Mouse (Mus musculus): ENCODE data around the gene Myocos.

DNA sequence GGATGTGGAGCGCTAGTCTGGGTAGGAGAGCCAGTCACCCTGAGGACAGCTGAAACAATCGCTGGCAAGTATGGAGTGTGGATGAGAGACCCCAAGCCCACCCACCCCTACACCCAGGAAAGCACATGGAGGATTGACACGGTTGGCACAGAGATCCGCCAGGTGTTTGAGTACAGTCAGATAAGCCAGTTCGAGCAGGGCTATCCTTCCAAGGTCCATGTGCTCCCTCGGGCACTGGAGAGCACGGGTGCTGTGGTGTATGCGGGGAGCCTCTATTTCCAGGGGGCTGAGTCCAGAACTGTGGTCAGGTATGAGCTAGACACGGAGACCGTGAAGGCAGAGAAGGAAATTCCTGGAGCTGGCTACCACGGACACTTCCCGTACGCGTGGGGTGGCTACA, 9.6 kb downstream of the Myocos start:
- TF ChIP-seq CTCF (conservative IDR thresholded peaks at IDR 0.05; ENCODE audit: low read length) (no peak), NANOG (IDR thresholded peaks at IDR 0.05; ENCODE audit: borderline replicate concordance, low read length) (no peak)

Data from E14TG2a.4 (cell line).